Mouse (Mus musculus) gastrocnemius, adult 8-10 months (tissue): ENCODE data around the gene Usp40. TPM values are rescaled to one million over a fixed set of nuclear protein-coding genes. Genes with fewer than 3 reads are reported as not detected.

Source experiments
- microRNA-seq: library from miRNA; unstranded; fragments of <30 nt; microRNA quantifications from one replicate; pipeline ENCODE4 v1.2.0, GENCODE M21; 2022
- total RNA-seq, 4 experiments: library from RNA; stranded (reverse); gene quantifications; 2 replicates each; pipeline ENCODE4 v1.2.4; 2022

Usp40 gene
- total RNA-seq, 4 experiments from 2014 or later = 6.9 to 7.6 (median 7.3) TPM

Small RNA genes within 50 kb of the gene (microRNA-seq; reads per million reads assigned to microRNA genes)
- not detected for gene Gm25198

Other genes starting within 250 kb of the Usp40 start
- gene Sag, start 204.9 kb downstream of the Usp40 start, total RNA-seq = under 1 TPM in 1 of 4 experiments, not detected in 3; 0.16 TPM
- 10 to 100 TPM; 23.4 to 30.2 (median 28.0) TPM for gene Dgkd, start 155.3 kb downstream of the Usp40 start, total RNA-seq
- gene Ugt1a10, start 46.8 kb upstream of the Usp40 start, total RNA-seq = not detected
- not detected for gene Ugt1a9, start 62.2 kb upstream of the Usp40 start, total RNA-seq
- not detected for gene Ugt1a8, start 79.3 kb upstream of the Usp40 start, total RNA-seq
- gene Ugt1a7c, start 86.5 kb upstream of the Usp40 start, total RNA-seq = under 1 TPM in 2 of 4 experiments, not detected in 2; 0.11 to 0.44 TPM
- 1 to 10 TPM in 1 of 4 experiments, under 1 TPM in 1, not detected in 2; 0.72 to 1.3 TPM for gene Ugt1a6b, start 94.7 kb upstream of the Usp40 start, total RNA-seq
- 1 to 10 TPM in 1 of 4 experiments, under 1 TPM in 3; 0.22 to 2.0 (median 0.47) TPM for gene Ugt1a6a, start 126.3 kb upstream of the Usp40 start, total RNA-seq
- gene Ugt1a5, start 157.5 kb upstream of the Usp40 start, total RNA-seq = not detected
- under 1 TPM in 1 of 4 experiments, not detected in 3; 0.16 TPM for gene Ugt1a2, start 192.1 kb upstream of the Usp40 start, total RNA-seq
- gene Dnajb3, start 197.2 kb upstream of the Usp40 start, total RNA-seq = not detected
- under 1 TPM in 2 of 4 experiments, not detected in 2; 0.12 to 0.46 TPM for gene Ugt1a1, start 203.4 kb upstream of the Usp40 start, total RNA-seq
- gene Mroh2a, start 218.4 kb upstream of the Usp40 start, total RNA-seq = not detected